Mouse (Mus musculus) inflammation-experienced regulatory T-cells, adult 6 months (primary cell): Measurements from ENCODE around the gene Palm3. TPM values are rescaled to one million over a fixed set of nuclear protein-coding genes. Genes with fewer than 3 reads are reported as not detected.
"Not testable (repeated sequence)": the region's sequence is repeated elsewhere in the genome, so short reads cannot be mapped to it uniquely, and the experiment has no call there.

Source experiments
- ATAC-seq: one replicate; pipeline ENCODE4 v1.8.0; 2017
- polyA plus RNA-seq, 3 experiments: library from polyadenylated mRNA; unstranded; fragments of 100-300 nt; shearing (Covaris generic); gene quantifications; one replicate each; pipeline ENCODE4 v1.2.1; 2017

Gene Palm3
- 1 to 10 TPM; 1.6 to 3.7 (median 2.8) TPM for polyA plus RNA-seq

DNA sequence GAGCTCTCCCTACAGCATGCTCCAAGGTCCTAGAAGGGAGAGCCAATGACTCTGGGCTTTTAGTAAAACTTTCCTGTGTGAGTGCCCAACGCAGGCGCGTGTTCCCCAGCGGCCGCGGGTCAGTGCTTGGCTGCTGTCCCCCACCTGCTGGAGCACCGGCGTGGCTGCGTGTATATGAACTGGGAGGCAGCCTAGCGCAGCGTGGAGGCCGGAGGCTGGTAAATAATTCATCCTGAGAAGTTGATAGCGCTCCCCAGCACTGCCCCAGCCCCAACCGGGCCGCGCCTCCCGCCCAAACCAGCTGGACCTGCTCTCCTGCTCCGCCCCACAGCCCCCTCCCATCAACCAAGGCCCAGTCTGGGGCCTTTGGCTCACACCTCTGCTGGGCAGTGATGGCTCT lies at the start of gene Palm3:
TSS of gene Palm3 (plus strand) at position 376 of the 400 bp plus-strand sequence.
- ATAC-seq, result no peak

DNA sequence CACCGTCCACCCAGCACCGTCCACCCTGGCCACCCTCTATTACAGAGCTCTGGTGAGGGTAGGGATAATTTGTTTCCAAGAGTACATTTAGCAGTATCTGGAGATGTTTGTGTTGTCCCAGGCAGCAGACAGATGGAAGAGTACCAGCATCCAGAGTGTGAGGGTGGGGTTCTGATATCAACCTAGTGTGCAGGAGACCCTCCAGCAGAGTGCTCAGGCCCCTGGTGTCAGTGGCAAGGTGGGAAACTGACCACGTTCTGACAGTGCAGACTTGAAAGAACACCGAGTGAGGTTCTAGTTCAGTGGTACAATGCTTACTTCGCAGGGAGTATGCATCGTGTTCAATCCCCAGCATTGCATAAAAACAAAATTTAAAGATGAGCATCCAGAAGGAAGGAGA lies 49.6 kb upstream of the Palm3 start:
- no peak for ATAC-seq

DNA sequence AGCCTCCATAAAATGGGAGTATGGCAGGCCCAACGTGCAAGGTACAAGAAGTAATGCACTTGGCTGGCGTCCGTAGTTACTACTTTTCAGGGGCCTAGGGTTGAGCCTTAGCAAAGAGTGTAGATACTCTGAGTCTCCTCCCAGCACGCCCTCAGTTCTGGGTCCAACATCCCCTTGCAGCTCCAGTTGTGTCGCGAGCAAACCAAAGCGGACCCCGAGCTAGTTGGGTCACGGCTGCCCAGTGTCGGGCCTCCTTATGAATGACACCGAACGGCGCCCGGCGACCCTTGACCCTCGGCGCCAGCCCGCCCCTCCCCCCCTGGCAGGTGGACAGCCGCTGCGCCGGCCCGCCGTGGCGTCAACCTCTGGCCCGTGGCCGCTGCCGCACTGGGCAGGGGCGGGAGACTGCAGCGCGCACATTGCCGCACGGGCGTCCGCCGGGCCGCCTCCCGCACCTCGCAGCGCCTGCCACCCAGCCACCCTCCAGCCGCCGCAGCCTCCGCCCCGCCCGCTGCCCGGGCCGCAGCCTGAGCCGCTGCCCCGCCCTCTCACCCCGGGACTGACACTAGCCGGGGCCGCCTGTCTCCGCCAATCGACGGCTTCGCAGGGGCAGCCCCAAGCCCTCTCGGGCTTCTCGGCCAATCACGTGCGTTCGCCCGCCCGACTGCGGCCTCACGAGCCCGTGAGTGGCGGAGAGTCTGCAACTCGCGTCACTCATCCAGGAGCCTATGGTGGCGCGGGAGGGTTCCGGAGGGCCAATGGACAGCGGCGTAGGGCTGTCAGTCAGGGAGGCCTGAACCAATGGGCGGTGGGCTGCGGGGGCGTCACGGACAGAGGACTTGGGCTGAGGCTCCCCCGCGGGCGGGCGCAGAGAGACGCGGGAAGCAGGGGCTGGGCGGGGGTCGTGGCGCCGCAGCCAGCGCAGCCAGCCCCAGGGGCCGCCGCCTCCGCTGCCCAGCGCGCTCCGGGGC lies 48.8 kb upstream of the Palm3 start, which contains the start of gene Prkaca:
TSS of gene Prkaca (plus strand) at position 844 of the 971 bp plus-strand sequence.
- ATAC-seq, result peak; percentile 99

GRCm38 (mm10) chr8:83973161-83974031 lies 47.9 kb upstream of the Palm3 start:
- no peak for ATAC-seq

GRCm38 (mm10) chr8:83974521-83974920 lies 46.8 kb upstream of the Palm3 start:
- no peak for ATAC-seq

GRCm38 (mm10) chr8:83976101-83976630 lies 45.1 kb upstream of the Palm3 start:
- no peak for ATAC-seq

DNA sequence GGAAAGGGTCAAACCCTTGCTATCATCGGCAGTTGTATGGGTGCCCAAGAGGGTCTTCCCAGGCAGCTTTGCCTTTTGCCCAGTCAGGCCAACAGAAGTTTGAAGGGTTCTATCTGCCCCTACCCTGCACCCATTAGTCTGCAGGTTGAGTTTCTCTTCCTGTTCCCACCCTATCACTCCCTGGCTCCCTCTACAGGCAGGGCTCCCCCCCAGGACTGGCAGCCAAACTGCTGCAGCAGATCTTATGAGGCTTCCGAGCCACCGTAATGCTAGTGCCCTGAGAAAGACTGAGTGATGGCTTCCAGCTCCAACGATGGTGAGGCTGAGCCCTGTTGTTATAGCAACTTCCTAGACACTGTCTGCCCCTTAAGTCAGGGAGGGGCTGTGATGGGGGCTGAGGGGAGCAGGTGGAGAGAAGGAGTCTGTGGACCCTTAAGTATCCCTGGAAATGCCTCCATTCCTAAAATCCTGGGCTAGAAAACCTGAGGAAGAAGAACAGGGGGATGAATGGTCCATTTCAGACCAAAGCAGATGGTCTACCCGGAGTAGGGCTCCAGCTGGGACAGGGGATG lies 44.4 kb upstream of the Palm3 start:
- no peak for ATAC-seq

DNA sequence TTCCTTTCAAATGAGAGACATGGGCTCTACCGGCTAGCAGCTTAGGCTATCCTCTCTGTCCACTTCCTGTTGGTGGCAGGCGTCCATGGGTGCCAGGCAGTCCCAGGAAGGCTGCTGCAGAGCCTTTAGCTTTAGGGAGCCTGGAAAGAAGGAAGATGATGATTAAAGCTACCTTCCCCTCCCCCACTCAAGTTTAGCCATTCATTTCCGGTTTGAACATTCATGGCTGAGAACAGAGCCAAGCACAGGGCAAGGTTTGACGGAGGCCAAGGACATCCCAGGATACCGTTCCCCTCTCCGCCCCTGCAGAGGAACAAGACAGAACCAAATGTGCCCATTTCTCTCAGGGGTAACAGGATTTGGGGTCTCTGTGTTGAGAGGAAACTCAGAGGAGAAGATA lies 43.6 kb upstream of the Palm3 start:
- ATAC-seq, result no peak

GRCm38 (mm10) chr8:83978200-83978599 lies 43.1 kb upstream of the Palm3 start:
- ATAC-seq, result no peak

GRCm38 (mm10) chr8:83980250-83980649 lies 41.0 kb upstream of the Palm3 start:
- ATAC-seq, result no peak

- no peak for ATAC-seq
Measured at GRCm38 (mm10) chr8:83980845-83981244, 40.4 kb upstream of the Palm3 start.

- no peak for ATAC-seq
Measured at GRCm38 (mm10) chr8:83981533-83981932, 39.7 kb upstream of the Palm3 start.

GRCm38 (mm10) chr8:83982449-83982848 lies 38.8 kb upstream of the Palm3 start:
- no peak for ATAC-seq

DNA sequence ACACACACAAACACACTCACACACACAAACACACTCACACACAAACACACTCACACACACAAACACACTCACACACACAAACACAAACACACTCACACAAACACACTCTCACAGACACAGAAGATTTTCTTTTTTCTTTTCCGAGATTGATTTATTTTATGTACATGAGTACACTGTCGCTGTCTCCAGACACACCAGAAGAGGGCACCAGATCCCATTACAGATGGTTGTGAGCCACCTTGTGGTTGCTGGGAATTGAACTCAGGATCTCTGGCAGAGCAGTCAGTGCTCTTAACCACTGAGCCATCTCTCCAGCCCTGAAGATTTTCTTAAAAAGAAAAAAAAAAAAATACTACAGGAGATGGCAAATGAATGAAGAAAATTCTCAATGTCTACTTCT lies 38.0 kb upstream of the Palm3 start:
- not testable (repeated sequence) for ATAC-seq

DNA sequence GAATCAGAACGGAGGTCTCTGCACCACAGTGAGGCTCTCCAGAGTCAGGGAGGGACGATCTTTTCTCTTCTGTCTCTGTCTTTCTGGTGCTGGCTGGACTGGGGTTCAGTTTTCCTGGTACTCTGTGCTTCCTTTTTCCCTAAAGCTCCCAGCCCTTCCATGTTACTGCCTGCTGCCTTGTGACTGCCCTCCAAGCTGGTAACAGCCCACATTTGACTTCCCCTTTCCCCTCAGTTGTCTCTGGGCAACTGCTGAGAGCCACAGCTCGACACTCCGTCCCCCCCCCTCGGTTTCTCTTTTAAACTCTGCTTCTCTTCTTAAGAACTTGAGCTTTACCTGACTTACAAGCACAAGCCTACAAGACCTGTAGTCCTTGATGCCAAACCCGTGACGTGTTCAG lies 32.0 kb upstream of the Palm3 start:
- ATAC-seq, result no peak

DNA sequence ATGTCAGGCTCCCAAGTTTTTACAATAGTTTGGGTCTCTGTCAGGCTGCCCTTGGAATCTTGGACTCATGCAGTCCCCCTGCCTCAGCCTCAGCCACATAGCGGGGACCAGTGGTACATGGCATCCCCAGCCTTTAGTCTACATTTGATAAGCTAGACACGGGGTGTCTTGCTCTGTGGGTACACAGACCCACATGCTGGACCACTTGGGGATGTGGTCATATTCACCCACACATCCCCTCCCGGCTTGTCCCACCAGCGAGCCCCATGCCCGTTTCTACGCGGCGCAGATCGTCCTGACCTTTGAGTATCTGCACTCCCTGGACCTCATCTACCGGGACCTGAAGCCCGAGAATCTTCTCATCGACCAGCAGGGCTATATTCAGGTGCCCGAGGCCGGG lies 31.1 kb upstream of the Palm3 start:
- ATAC-seq, result no peak

DNA sequence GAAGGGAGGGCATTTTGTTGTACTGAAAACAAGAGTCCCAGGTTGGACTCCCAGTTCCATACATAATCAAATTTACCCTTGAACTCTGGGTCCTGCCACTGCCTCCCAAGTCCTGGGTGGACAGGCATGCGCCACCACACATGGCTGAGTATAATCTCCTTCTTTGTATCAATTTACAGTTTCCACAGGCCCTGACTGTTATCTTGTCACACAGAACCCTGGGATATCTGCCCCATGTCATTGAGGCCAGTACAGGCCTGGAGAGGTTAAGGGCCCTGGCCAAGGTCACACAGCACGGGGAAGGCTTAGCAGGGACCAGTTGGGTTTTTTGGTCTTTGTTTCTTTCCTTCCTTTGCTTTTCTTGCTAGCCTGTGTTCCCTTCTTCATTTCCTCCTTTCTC lies 28.8 kb upstream of the Palm3 start:
- ATAC-seq, result no peak

GRCm38 (mm10) chr8:83994030-83994429 lies 27.2 kb upstream of the Palm3 start:
- ATAC-seq, result no peak

DNA sequence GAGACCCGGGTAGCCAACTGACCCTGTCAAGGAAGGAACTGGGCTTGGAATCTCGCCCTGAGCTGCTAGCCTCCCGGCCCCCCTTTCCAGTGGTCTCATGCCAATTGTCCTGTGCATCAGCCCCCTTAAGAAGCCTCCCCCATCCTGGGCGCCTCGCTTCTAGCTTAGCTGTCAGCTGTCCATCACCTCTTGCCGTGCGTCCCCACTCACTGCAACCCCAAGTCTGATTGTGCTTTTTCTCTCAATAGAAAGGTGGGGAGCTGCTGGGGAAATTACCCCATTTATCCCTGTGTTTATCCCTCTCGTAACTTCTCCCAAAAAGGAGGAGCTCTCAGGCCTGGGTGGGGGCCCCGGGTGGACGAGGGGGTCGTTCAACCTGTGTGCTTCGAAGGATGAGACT lies 25.3 kb upstream of the Palm3 start:
- ATAC-seq, result no peak

- ATAC-seq, result peak; percentile 50
Measured at GRCm38 (mm10) chr8:83996567-83997505, 24.4 kb upstream of the Palm3 start.

GRCm38 (mm10) chr8:83997511-83998141 lies 23.6 kb upstream of the Palm3 start, which contains the start of gene Samd1:
Samd1 (plus strand) TSS chr8:83997672.
- peak; percentile 2 for ATAC-seq
